Mouse (Mus musculus) layer of hippocampus, postnatal 25 days (tissue): ENCODE measurements around the gene Fgb. TPM values are rescaled to one million over a fixed set of nuclear protein-coding genes. Genes with fewer than 3 reads are reported as not detected.

ENCODE experiments used
- DNase-seq, 2 experiments: peaks; one replicate each; pipeline ENCODE4 v3.0.0; 2022; ENCODE audit warnings: mixed read lengths in 2 of 2, low spot score in 1 of 2; ENCODE audit errors: extremely low spot score in 1 of 2
- total RNA-seq, 2 experiments: library from RNA; stranded (reverse); gene quantifications; 2 replicates each; pipeline ENCODE4 v1.2.3; 2021

Gene Fgb
- total RNA-seq, 2 experiments from 2014 or later = not detected

- no peak for DNase-seq
These were observed 19.3 kb downstream of the Fgb start for GRCm38 (mm10) chr3:83030331-83030730.

GRCm38 (mm10) chr3:83027546-83028251 lies 22.0 kb downstream of the Fgb start:
- DNase-seq = no peak

- no peak for DNase-seq
These were observed 24.0 kb downstream of the Fgb start, which contains the start of gene Fga for GRCm38 (mm10) chr3:83025475-83026301. TSS of gene Fga (plus strand) at chr3:83026076.

GRCm38 (mm10) chr3:83025036-83025435 lies 24.6 kb downstream of the Fgb start:
- no peak for DNase-seq

- no peak for DNase-seq
These were observed 28.5 kb downstream of the Fgb start for GRCm38 (mm10) chr3:83021176-83021575.

- no peak for DNase-seq
These were observed 29.3 kb downstream of the Fgb start for GRCm38 (mm10) chr3:83020387-83020786.

- no peak for DNase-seq
These were observed 33.4 kb downstream of the Fgb start for GRCm38 (mm10) chr3:83016236-83016635.

GRCm38 (mm10) chr3:83013951-83014350 lies 35.7 kb downstream of the Fgb start:
- DNase-seq = no peak

- no peak for DNase-seq
These were observed 37.0 kb downstream of the Fgb start for GRCm38 (mm10) chr3:83012636-83013035.

- DNase-seq = no peak
These were observed 38.1 kb downstream of the Fgb start for GRCm38 (mm10) chr3:83011565-83011964.

- no peak for DNase-seq
These were observed 38.5 kb downstream of the Fgb start for GRCm38 (mm10) chr3:83011136-83011535.

GRCm38 (mm10) chr3:83010291-83010690 lies 39.4 kb downstream of the Fgb start:
- no peak for DNase-seq

- DNase-seq = no peak
These were observed 42.1 kb downstream of the Fgb start, which contains the start of gene Fgg for GRCm38 (mm10) chr3:83007557-83007956. TSS of gene Fgg (plus strand) at chr3:83007724.

- no peak for DNase-seq
These were observed 44.9 kb downstream of the Fgb start for GRCm38 (mm10) chr3:83004801-83005200.

GRCm38 (mm10) chr3:83003068-83003467 lies 46.6 kb downstream of the Fgb start:
- DNase-seq = no peak

GRCm38 (mm10) chr3:83002191-83002590 lies 47.5 kb downstream of the Fgb start:
- peak in 1 of 2 experiments; percentile 63 for DNase-seq

GRCm38 (mm10) chr3:82999995-83000394 lies 49.7 kb downstream of the Fgb start:
- DNase-seq = no peak

GRCm38 (mm10) chr3:82998772-82999463 lies 50.7 kb downstream of the Fgb start:
- peak in 1 of 2 experiments; percentile 53 for DNase-seq

- no peak for DNase-seq
These were observed 53.0 kb downstream of the Fgb start for GRCm38 (mm10) chr3:82996656-82997055.

GRCm38 (mm10) chr3:82995368-82995767 lies 54.3 kb downstream of the Fgb start:
- DNase-seq = no peak

- no peak for DNase-seq
These were observed 56.7 kb downstream of the Fgb start for GRCm38 (mm10) chr3:82992956-82993355.
